Mouse (Mus musculus) CD4-positive, CD25-positive, alpha-beta regulatory T cell (primary cell): ENCODE data around the gene Rcn1. TPM values are rescaled to one million over a fixed set of nuclear protein-coding genes. Genes with fewer than 3 reads are reported as not detected.

Experiments
- polyA plus RNA-seq: library from polyadenylated mRNA; unstranded; fragments of 100-300 nt; shearing (Covaris generic); gene quantifications from one replicate; pipeline ENCODE4 v1.2.1, GENCODE M21; 2017

The Rcn1 gene
- polyA plus RNA-seq, result 84.0 TPM

GRCm38 (mm10) chr2:105399085-105399891, at the start of gene Rcn1:
TSS of gene Rcn1 (minus strand) at chr2:105399319.

Other genes starting within 250 kb of the Rcn1 start
- not detected for gene Them7, start 175.0 kb downstream of the Rcn1 start, polyA plus RNA-seq